Mouse (Mus musculus) E14TG2a.4 (cell line): Measurements from ENCODE around the gene Gapdhs.

Experiments used
- H3K27me3 ChIP-seq: 2 replicates; pipeline ENCODE4 v1.6.1; 2014; ENCODE audit warnings: low read length, control low read depth; ENCODE audit not compliant: insufficient read depth
- H3K36me3 ChIP-seq: 2 replicates; pipeline ENCODE4 v1.6.1; 2014; ENCODE audit warnings: low read length, control low read depth; ENCODE audit not compliant: insufficient read depth
- H3K4me1 ChIP-seq: replicated peaks from 2 replicates; pipeline ENCODE4 v1.6.1; 2014; ENCODE audit warnings: low read depth, low read length, control low read depth
- H3K4me3 ChIP-seq: replicated peaks from 2 replicates; pipeline ENCODE4 v1.5.1; 2014; ENCODE audit warnings: mild to moderate bottlenecking, low read length
- H3K9me3 ChIP-seq: 2 replicates; pipeline ENCODE4 v1.6.1; 2014; ENCODE audit warnings: low read length, control low read depth
- CTCF ChIP-seq: conservative IDR thresholded peaks from 2 replicates; pipeline ENCODE4 v1.5.1; 2014; ENCODE audit warnings: low read length
- NANOG ChIP-seq: IDR thresholded peaks from 2 replicates; pipeline ENCODE4 v1.6.1; 2014; ENCODE audit warnings: borderline replicate concordance, low read length, mixed read lengths
- POU5F1 ChIP-seq: IDR thresholded peaks from 2 replicates; pipeline ENCODE4 v1.6.1; 2014; ENCODE audit warnings: low read length, borderline replicate concordance

Gapdhs gene

GRCm38 (mm10) chr7:30729396-30730063 lies 14.0 kb downstream of the Gapdhs start, which contains the start of gene Tmem147:
Gene Tmem147 (minus strand): TSS chr7:30729540.
- TF ChIP-seq NANOG (no peak), POU5F1 (no peak), CTCF (no peak)
- Histone ChIP-seq H3K4me3 (peak within 1 kb of the TSS; percentile 89), H3K27me3 (no peaks in the 10 kb centered on the region), H3K4me1 (peaks cover 38% of the 10 kb centered on the region), H3K9me3 (no peaks in the 10 kb centered on the region), H3K36me3 (peaks cover 70% of the 10 kb centered on the region)

GRCm38 (mm10) chr7:30728739-30729395 lies 14.6 kb downstream of the Gapdhs start:
- TF ChIP-seq POU5F1 = no peak
- TF ChIP-seq NANOG = no peak
- no peak for TF ChIP-seq CTCF
- Histone ChIP-seq H3K4me1 (peaks cover 41% of the 10 kb centered on the region), H3K4me3 (peak overlapping the region; percentile 89), H3K27me3 (no peaks in the 10 kb centered on the region), H3K9me3 (no peaks in the 10 kb centered on the region), H3K36me3 (peaks cover 63% of the 10 kb centered on the region)

GRCm38 (mm10) chr7:30728214-30728613 lies 15.3 kb downstream of the Gapdhs start:
- no peaks in the 10 kb centered on the region for H3K9me3 ChIP-seq
- TF ChIP-seq CTCF (no peak), NANOG (no peak), POU5F1 (no peak)
- H3K4me3 ChIP-seq = peak overlapping the region; percentile 89
- H3K27me3 ChIP-seq = no peaks in the 10 kb centered on the region
- H3K36me3 ChIP-seq = peaks cover 57% of the 10 kb centered on the region
- H3K4me1 ChIP-seq = peaks cover 41% of the 10 kb centered on the region

- peaks cover 16% of the 10 kb centered on the region for H3K27me3 ChIP-seq
- H3K36me3 ChIP-seq = peaks cover 30% of the 10 kb centered on the region
- H3K9me3 ChIP-seq = no peaks in the 10 kb centered on the region
- no peak overlapping the region for H3K4me3 ChIP-seq
- H3K4me1 ChIP-seq = peaks cover 27% of the 10 kb centered on the region
- TF ChIP-seq NANOG = no peak
- no peak for TF ChIP-seq POU5F1
- no peak for TF ChIP-seq CTCF
Observed at GRCm38 (mm10) chr7:30723274-30723953, 20.1 kb downstream of the Gapdhs start.

GRCm38 (mm10) chr7:30721286-30721685 lies 22.2 kb downstream of the Gapdhs start:
- H3K27me3 ChIP-seq = peaks cover 33% of the 10 kb centered on the region
- no peak overlapping the region for H3K4me3 ChIP-seq
- peaks cover 34% of the 10 kb centered on the region for H3K4me1 ChIP-seq
- no peaks in the 10 kb centered on the region for H3K9me3 ChIP-seq
- TF ChIP-seq POU5F1 (no peak), NANOG (no peak), CTCF (no peak)
- H3K36me3 ChIP-seq = peaks cover 12% of the 10 kb centered on the region

GRCm38 (mm10) chr7:30719669-30720068 lies 23.8 kb downstream of the Gapdhs start:
- Histone ChIP-seq H3K36me3 (no peaks in the 10 kb centered on the region; the same call in 1 of the 2 replicates), H3K4me1 (peaks cover 31% of the 10 kb centered on the region), H3K9me3 (no peaks in the 10 kb centered on the region), H3K4me3 (no peak overlapping the region), H3K27me3 (peaks cover 50% of the 10 kb centered on the region)
- TF ChIP-seq CTCF = no peak
- TF ChIP-seq POU5F1 = no peak

- H3K4me1 ChIP-seq = peaks cover 28% of the 10 kb centered on the region
- peaks cover 65% of the 10 kb centered on the region for H3K27me3 ChIP-seq
- peak overlapping the region; percentile 83 for H3K4me3 ChIP-seq
- no peaks in the 10 kb centered on the region for H3K36me3 ChIP-seq
- TF ChIP-seq NANOG (no peak), CTCF (no peak), POU5F1 (no peak)
- no peaks in the 10 kb centered on the region for H3K9me3 ChIP-seq
Observed at GRCm38 (mm10) chr7:30717716-30718046, 25.8 kb downstream of the Gapdhs start.

- Histone ChIP-seq H3K36me3 (no peaks in the 10 kb centered on the region), H3K9me3 (no peaks in the 10 kb centered on the region), H3K27me3 (peaks cover 68% of the 10 kb centered on the region), H3K4me1 (peaks cover 31% of the 10 kb centered on the region), H3K4me3 (peak overlapping the region; percentile 83)
- TF ChIP-seq NANOG (no peak), CTCF (no peak), POU5F1 (no peak)
Observed at GRCm38 (mm10) chr7:30717006-30717715, 26.3 kb downstream of the Gapdhs start.
